Mouse (Mus musculus) kidney, postnatal 0 days (tissue): ENCODE measurements at regions not wholly inside any gene's neighbourhood (a gene's known extent, or its start where the extent isn't known, plus 50 kb on each side); places are given as distances from the start of the nearest gene placed in this dataset.
A peak's percentile ranks its signal among the peaks of the same experiment; 100 is the strongest.

Source experiments
- ATAC-seq: fragments of 200-750 bp; cut with Nextera tagmentation; replicated peaks from 2 replicates; pipeline ENCODE4 v1.8.0; 2017; ENCODE audit warnings: low read depth, moderate number of reproducible peaks, moderate TSS enrichment, moderate library complexity; ENCODE audit not compliant: low FRiP score
- DNase-seq: peaks from one replicate; pipeline ENCODE4 v3.0.0-alpha.2; 2016; ENCODE audit warnings: low spot score
- H3K27ac ChIP-seq: fragments of 300-500 bp; sonication (generic); 2 replicates; pipeline ENCODE4 v1.5.1; 2014; ENCODE audit warnings: mild to moderate bottlenecking
- H3K27me3 ChIP-seq: fragments of 300-500 bp; sonication (generic); 2 replicates; pipeline ENCODE4 v1.6.1; 2014; ENCODE audit warnings: low read length, mixed read lengths; ENCODE audit not compliant: insufficient read depth
- H3K36me3 ChIP-seq: fragments of 300-500 bp; sonication (generic); 2 replicates; pipeline ENCODE4 v1.6.1; 2014; ENCODE audit warnings: low read length, mixed read lengths; ENCODE audit not compliant: insufficient read depth
- H3K4me1 ChIP-seq: fragments of 300-500 bp; sonication (generic); replicated peaks from 2 replicates; pipeline ENCODE4 v1.6.1; 2014; ENCODE audit warnings: antibody characterized with exemption, low read length, mixed read lengths; ENCODE audit not compliant: insufficient read depth
- H3K4me2 ChIP-seq: fragments of 300-500 bp; sonication (generic); 2 replicates; pipeline ENCODE4 v1.6.1; 2014; ENCODE audit warnings: mild to moderate bottlenecking, low read length, moderate library complexity, mixed read lengths
- H3K4me3 ChIP-seq: fragments of 300-500 bp; sonication (generic); replicated peaks from 2 replicates; pipeline ENCODE4 v1.5.1; 2014; ENCODE audit warnings: low read depth, low read length
- H3K9ac ChIP-seq: fragments of 300-500 bp; sonication (generic); 2 replicates; pipeline ENCODE4 v1.6.1; 2014; ENCODE audit warnings: low read depth, low read length
- H3K9me3 ChIP-seq: fragments of 300-500 bp; sonication (generic); replicated peaks from 2 replicates; pipeline ENCODE4 v1.6.1; 2016; ENCODE audit warnings: low read length, inconsistent platforms, mixed read lengths
- CTCF ChIP-seq: IDR thresholded peaks from 2 replicates; pipeline ENCODE4 v1.5.1; 2016; ENCODE audit warnings: antibody characterized with exemption, low read depth, mild to moderate bottlenecking, moderate library complexity
- WGBS: fragments of 180-500 bp; shearing (Covaris S2); extraction: QIAGEN DNeasy Blood & Tissue Kit; methylation state at CpG from one replicate; pipeline ENCODE4 v1.1.7; 2014; 5-methylcytosine and 5-hydroxymethylcytosine counted together

GRCm38 (mm10) chr9:97188616-97189330 is 77.8 kb upstream of the Slc25a36 start:
- 79% methylated on average over 7 of the region's 7 CpGs for WGBS
- H3K9me3 ChIP-seq: no peaks in the 10 kb centered on the region
- H3K4me3 ChIP-seq: no peak overlapping the region

GRCm38 (mm10) chr9:97173230-97173951 is 62.4 kb upstream of the Slc25a36 start:
- 76% methylated on average over 5 of the region's 5 CpGs for WGBS
- Histone ChIP-seq H3K27ac (no peak overlapping the region), H3K9ac (no peak overlapping the region), H3K4me3 (no peak overlapping the region), H3K27me3 (no peaks in the 10 kb centered on the region), H3K9me3 (no peaks in the 10 kb centered on the region), H3K4me1 (no peaks in the 10 kb centered on the region), H3K36me3 (no peaks in the 10 kb centered on the region), H3K4me2 (no peak overlapping the region)
- ATAC-seq (no peak), DNase-seq (no peak)
- TF ChIP-seq CTCF: no peak

More at GRCm38 (mm10) chr9:97188616-97189330, 77.8 kb upstream of the Slc25a36 start:
- no peak overlapping the region for H3K27ac ChIP-seq
- H3K27me3 ChIP-seq: no peaks in the 10 kb centered on the region
- no peak for TF ChIP-seq CTCF
- H3K36me3 ChIP-seq: no peaks in the 10 kb centered on the region
- H3K4me1 ChIP-seq: no peaks in the 10 kb centered on the region
- H3K9ac ChIP-seq: no peak overlapping the region
- H3K4me2 ChIP-seq: no peak overlapping the region
- no peak for DNase-seq
- no peak for ATAC-seq

GRCm38 (mm10) chr9:97172075-97172474 is 61.1 kb upstream of the Slc25a36 start:
- no peaks in the 10 kb centered on the region for H3K9me3 ChIP-seq
- no peaks in the 10 kb centered on the region for H3K4me1 ChIP-seq
- peak; percentile 79 for TF ChIP-seq CTCF
- ATAC-seq (no peak), DNase-seq (peak; percentile 73)
- H3K9ac ChIP-seq: no peak overlapping the region
- no peak overlapping the region for H3K4me3 ChIP-seq
- 7% methylated on average over 3 of the region's 3 CpGs for WGBS
- no peak overlapping the region for H3K27ac ChIP-seq
- H3K36me3 ChIP-seq: no peaks in the 10 kb centered on the region
- H3K4me2 ChIP-seq: no peak overlapping the region
- H3K27me3 ChIP-seq: no peaks in the 10 kb centered on the region

- no peaks in the 10 kb centered on the region for H3K36me3 ChIP-seq
- no peak for ATAC-seq
- no peaks in the 10 kb centered on the region for H3K9me3 ChIP-seq
- DNase-seq: no peak
- H3K4me2 ChIP-seq: no peak overlapping the region
- H3K4me3 ChIP-seq: no peak overlapping the region
- no peak overlapping the region for H3K27ac ChIP-seq
- 91% methylated on average over 4 of the region's 4 CpGs for WGBS
- TF ChIP-seq CTCF: no peak
- H3K4me1 ChIP-seq: no peaks in the 10 kb centered on the region
- H3K9ac ChIP-seq: no peak overlapping the region
- no peaks in the 10 kb centered on the region for H3K27me3 ChIP-seq
Measured at GRCm38 (mm10) chr9:97171484-97171883, 60.5 kb upstream of the Slc25a36 start.

GRCm38 (mm10) chr9:97170836-97171235 is 59.9 kb upstream of the Slc25a36 start:
- no peak overlapping the region for H3K9ac ChIP-seq
- H3K27me3 ChIP-seq: no peaks in the 10 kb centered on the region
- no peaks in the 10 kb centered on the region for H3K9me3 ChIP-seq
- no peaks in the 10 kb centered on the region for H3K36me3 ChIP-seq
- no peak overlapping the region for H3K4me2 ChIP-seq
- no peak for TF ChIP-seq CTCF
- no peak overlapping the region for H3K4me3 ChIP-seq
- WGBS: 93% methylated on average over 1 of the region's 1 CpGs
- H3K27ac ChIP-seq: no peak overlapping the region
- no peak for ATAC-seq
- no peak for DNase-seq
- no peaks in the 10 kb centered on the region for H3K4me1 ChIP-seq

DNA sequence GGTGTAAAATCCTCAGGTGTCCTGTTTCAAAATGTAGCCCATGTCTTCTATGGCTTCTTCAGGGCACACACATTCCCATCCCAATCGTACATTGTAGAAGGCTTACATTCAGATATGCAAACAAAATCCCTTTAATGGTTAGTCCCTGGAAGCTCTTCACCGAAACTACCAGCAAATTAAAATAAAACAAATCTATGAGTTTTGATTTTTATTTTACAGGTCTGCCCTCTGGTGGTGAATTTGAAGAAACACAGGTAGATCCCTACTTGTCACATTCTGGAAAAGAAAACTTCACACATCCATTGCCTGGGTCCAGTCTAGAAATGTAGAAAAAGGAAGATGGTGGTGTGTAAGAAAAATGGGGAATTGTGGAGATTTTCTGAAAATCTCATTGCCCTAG is 51.5 kb upstream of the Slc25a36 start:
- no peak overlapping the region for H3K4me2 ChIP-seq
- ATAC-seq (no peak), DNase-seq (peak; percentile 67)
- no peaks in the 10 kb centered on the region for H3K9me3 ChIP-seq
- H3K4me1 ChIP-seq: no peaks in the 10 kb centered on the region
- no peaks in the 10 kb centered on the region for H3K27me3 ChIP-seq
- peak; percentile 67 for TF ChIP-seq CTCF
- no peaks in the 10 kb centered on the region for H3K36me3 ChIP-seq
- 25% methylated on average over 2 of the region's 2 CpGs for WGBS
- H3K27ac ChIP-seq: no peak overlapping the region
- H3K9ac ChIP-seq: no peak overlapping the region
- no peak overlapping the region for H3K4me3 ChIP-seq
